Mouse (Mus musculus): Measurements from ENCODE around the gene Prkcg. TPM values are rescaled to one million over a fixed set of nuclear protein-coding genes. Genes with fewer than 3 reads are reported as not detected.
A peak's percentile ranks its signal among the peaks of the same experiment; 100 is the strongest.
"Not testable (repeated sequence)": the region's sequence is repeated elsewhere in the genome, so short reads cannot be mapped to it uniquely, and the experiment has no call there.

Gene Prkcg
- polyA plus RNA-seq, 1 experiment = 3.4 TPM

DNA sequence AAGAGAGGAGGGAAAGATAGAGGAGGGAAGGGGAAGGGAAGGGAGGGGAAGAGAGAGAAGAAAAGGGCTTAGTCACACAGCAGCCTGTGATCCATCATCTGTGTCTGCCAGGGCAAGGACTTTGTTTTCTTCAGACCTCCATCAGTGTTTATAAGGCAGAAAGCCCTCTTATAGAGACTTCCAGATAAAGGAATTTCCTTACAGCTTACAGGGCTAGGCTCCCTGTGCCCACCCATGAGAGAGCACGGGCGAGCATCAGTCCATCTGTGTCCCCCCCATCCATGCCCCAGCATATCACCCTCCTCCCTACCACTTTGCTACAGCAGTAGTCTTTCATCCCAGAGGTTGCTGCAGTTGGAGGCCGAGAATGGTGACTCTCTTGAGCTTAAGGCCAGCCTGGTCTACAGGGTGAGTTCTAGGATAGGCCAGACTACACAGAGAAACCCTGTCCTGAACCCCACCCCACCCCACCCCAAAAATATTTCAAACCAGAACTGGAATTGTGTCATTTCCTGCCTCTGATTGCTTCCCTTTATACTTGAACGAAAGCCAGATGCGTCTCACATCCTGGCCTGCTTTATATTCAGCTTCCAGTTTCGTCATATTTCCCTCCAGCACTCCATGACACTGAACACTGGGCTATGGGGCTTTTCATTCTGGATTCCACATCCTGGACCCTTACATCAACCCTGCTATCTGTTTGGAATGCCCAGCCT is 13.4 kb upstream of the Prkcg start:
- Histone ChIP-seq H3K4me3 (ENCODE audit: low read depth, low read length) (no peak overlapping the region), H3K9ac (ENCODE audit: low read depth, poor library complexity, severe bottlenecking) (no peak overlapping the region), H3K4me1 (ENCODE audit: control insufficient read depth, insufficient read depth, low read length) (peaks cover 1% of the 10 kb centered on the region), H3K27ac (ENCODE audit: insufficient read depth, low read length) (no peak overlapping the region), H3K9me3 (replicated peaks; ENCODE audit: control insufficient read depth, insufficient read depth, low read length, poor library complexity, severe bottlenecking) (no peaks in the 10 kb centered on the region), H3K36me3 (ENCODE audit: control insufficient read depth, insufficient read depth, low read length, poor library complexity, severe bottlenecking) (no peaks in the 10 kb centered on the region), H3K27me3 (ENCODE audit: control insufficient read depth, insufficient read depth, low read length, poor library complexity, severe bottlenecking) (no peaks in the 10 kb centered on the region)
- TF ChIP-seq EP300 (IDR thresholded peaks at IDR 0.05; ENCODE audit: insufficient read depth, low read depth, low read length) (no peak), POLR2A (IDR thresholded peaks at IDR 0.05; ENCODE audit: insufficient read depth, low read length) (no peak), CTCF (IDR thresholded peaks at IDR 0.05; ENCODE audit: low read depth, low read length) (no peak)

DNA sequence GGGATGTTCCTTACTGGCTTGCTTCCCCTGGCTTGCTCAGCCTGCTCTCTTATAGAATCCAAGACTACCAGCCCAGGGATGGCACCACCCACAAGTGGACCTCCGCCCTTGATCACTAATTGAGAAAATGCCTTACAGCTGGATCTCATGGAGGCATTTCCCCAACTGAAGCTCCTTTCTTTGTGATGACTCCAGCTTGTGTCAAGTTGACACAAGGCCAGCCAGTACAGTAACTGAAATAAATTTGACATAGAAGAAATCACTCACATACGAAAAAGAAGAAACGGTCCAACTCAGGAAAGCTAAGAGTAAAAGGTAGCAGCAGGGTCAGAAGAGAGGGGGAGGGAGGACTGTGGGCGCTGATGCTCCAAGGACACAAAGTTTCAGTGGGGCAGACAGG is 12.2 kb upstream of the Prkcg start:
- H3K4me3 ChIP-seq (ENCODE audit: low read depth, low read length); H3K27me3 ChIP-seq (ENCODE audit: control insufficient read depth, insufficient read depth, low read length, poor library complexity, severe bottlenecking); H3K9ac ChIP-seq (ENCODE audit: low read depth, poor library complexity, severe bottlenecking); H3K4me1 ChIP-seq (ENCODE audit: control insufficient read depth, insufficient read depth, low read length); H3K36me3 ChIP-seq (ENCODE audit: control insufficient read depth, insufficient read depth, low read length, poor library complexity, severe bottlenecking); H3K9me3 ChIP-seq (replicated peaks; ENCODE audit: control insufficient read depth, insufficient read depth, low read length, poor library complexity, severe bottlenecking): not testable (repeated sequence)
- peak overlapping the region; percentile 25; the same call in 1 of the 2 replicates for H3K27ac ChIP-seq (ENCODE audit: insufficient read depth, low read length)

DNA sequence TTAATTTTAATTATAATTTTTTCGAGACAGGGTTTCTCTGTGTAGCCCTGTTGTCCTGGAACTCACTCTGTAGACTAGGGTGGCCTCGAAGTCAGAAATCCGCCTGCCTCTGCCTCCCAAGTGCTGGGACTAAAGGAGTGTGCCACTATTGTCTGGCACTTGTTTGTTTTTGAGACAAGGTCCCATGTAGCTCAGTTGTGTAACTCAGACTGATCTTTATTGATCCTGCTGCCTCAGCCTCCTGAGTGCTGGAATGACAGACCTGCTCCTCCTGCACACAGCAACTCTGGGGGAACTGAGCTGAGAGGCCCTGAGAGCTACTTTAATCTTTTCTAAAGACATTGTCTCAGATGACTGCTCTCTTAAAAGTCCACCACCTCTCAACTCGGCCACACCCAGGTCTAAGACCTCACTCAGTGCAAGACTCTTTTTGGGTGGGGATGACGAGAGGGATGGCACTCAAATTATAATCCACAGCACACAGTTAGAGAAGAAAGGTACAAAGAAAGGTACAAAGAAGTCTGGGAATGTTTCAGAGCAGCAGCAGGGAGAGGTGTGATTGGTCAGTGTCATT is 8.8 kb upstream of the Prkcg start:
- Histone ChIP-seq H3K27ac (ENCODE audit: insufficient read depth, low read length) (no peak overlapping the region), H3K4me1 (ENCODE audit: control insufficient read depth, insufficient read depth, low read length) (peaks cover 1% of the 10 kb centered on the region), H3K27me3 (ENCODE audit: control insufficient read depth, insufficient read depth, low read length, poor library complexity, severe bottlenecking) (no peaks in the 10 kb centered on the region), H3K9me3 (replicated peaks; ENCODE audit: control insufficient read depth, insufficient read depth, low read length, poor library complexity, severe bottlenecking) (no peaks in the 10 kb centered on the region), H3K36me3 (ENCODE audit: control insufficient read depth, insufficient read depth, low read length, poor library complexity, severe bottlenecking) (no peaks in the 10 kb centered on the region), H3K4me3 (ENCODE audit: low read depth, low read length) (no peak overlapping the region), H3K9ac (ENCODE audit: low read depth, poor library complexity, severe bottlenecking) (no peak overlapping the region)
- TF ChIP-seq EP300 (IDR thresholded peaks at IDR 0.05; ENCODE audit: insufficient read depth, low read depth, low read length) = no peak
- no peak for TF ChIP-seq POLR2A (IDR thresholded peaks at IDR 0.05; ENCODE audit: insufficient read depth, low read length)
- TF ChIP-seq CTCF (IDR thresholded peaks at IDR 0.05; ENCODE audit: low read depth, low read length) = no peak

DNA sequence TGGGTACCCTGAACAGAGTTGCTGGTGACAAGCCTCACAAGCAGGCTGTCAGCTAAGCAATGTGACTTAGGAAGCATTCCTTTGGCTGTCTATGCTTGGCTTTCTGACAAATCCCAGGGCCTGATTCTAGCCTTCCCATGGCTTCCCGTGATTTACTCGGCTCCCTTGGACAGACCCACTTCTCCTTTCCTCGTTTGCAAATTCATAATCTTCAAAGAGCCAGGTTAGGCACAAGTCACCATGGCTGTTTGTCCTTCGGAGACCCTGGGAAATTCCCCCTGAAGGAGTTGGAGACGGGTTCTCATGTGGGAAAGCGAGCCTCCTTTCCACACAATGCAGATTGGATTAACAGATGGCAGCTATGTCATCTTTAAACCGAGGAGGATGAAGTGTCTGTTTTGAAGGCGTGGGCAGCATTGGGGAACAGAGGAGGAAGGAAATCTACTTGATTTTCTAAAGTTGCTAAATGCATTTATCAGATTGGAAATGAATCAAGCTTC is 8.3 kb upstream of the Prkcg start:
- Histone ChIP-seq H3K27me3 (ENCODE audit: control insufficient read depth, insufficient read depth, low read length, poor library complexity, severe bottlenecking) (no peaks in the 10 kb centered on the region), H3K9ac (ENCODE audit: low read depth, poor library complexity, severe bottlenecking) (no peak overlapping the region), H3K4me1 (ENCODE audit: control insufficient read depth, insufficient read depth, low read length) (peaks cover 1% of the 10 kb centered on the region), H3K9me3 (replicated peaks; ENCODE audit: control insufficient read depth, insufficient read depth, low read length, poor library complexity, severe bottlenecking) (no peaks in the 10 kb centered on the region), H3K4me3 (ENCODE audit: low read depth, low read length) (no peak overlapping the region), H3K27ac (ENCODE audit: insufficient read depth, low read length) (no peak overlapping the region), H3K36me3 (ENCODE audit: control insufficient read depth, insufficient read depth, low read length, poor library complexity, severe bottlenecking) (no peaks in the 10 kb centered on the region)
- TF ChIP-seq CTCF (IDR thresholded peaks at IDR 0.05; ENCODE audit: low read depth, low read length) (no peak), EP300 (IDR thresholded peaks at IDR 0.05; ENCODE audit: insufficient read depth, low read depth, low read length) (no peak)

DNA sequence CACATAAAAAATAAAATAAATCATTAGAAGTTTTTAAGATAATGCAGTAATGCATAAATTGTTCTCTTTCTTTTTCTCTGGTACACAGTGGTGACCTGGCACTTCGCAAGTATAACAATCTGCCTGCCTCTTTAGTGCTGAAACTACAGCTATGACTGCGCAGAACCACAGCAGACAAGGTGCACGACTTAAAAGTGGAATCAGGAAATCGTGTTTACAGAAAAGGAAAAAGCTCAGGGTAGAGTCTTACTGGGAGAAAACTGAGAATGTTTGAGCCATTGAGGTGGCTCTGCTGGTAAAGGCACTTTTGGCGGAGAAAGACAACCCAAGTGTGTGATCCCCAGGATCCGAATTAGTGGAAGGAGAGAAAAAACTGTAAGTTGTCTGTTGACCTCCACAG is 7.2 kb upstream of the Prkcg start:
- Histone ChIP-seq H3K27ac (ENCODE audit: insufficient read depth, low read length) (no peak overlapping the region), H3K9ac (ENCODE audit: low read depth, poor library complexity, severe bottlenecking) (no peak overlapping the region), H3K4me1 (ENCODE audit: control insufficient read depth, insufficient read depth, low read length) (peaks cover 1% of the 10 kb centered on the region), H3K9me3 (replicated peaks; ENCODE audit: control insufficient read depth, insufficient read depth, low read length, poor library complexity, severe bottlenecking) (no peaks in the 10 kb centered on the region), H3K27me3 (ENCODE audit: control insufficient read depth, insufficient read depth, low read length, poor library complexity, severe bottlenecking) (no peaks in the 10 kb centered on the region), H3K4me3 (ENCODE audit: low read depth, low read length) (no peak overlapping the region), H3K36me3 (ENCODE audit: control insufficient read depth, insufficient read depth, low read length, poor library complexity, severe bottlenecking) (no peaks in the 10 kb centered on the region)
- TF ChIP-seq CTCF (IDR thresholded peaks at IDR 0.05; ENCODE audit: low read depth, low read length) = no peak
- TF ChIP-seq EP300 (IDR thresholded peaks at IDR 0.05; ENCODE audit: insufficient read depth, low read depth, low read length) = no peak
- no peak for TF ChIP-seq POLR2A (IDR thresholded peaks at IDR 0.05; ENCODE audit: insufficient read depth, low read length)

DNA sequence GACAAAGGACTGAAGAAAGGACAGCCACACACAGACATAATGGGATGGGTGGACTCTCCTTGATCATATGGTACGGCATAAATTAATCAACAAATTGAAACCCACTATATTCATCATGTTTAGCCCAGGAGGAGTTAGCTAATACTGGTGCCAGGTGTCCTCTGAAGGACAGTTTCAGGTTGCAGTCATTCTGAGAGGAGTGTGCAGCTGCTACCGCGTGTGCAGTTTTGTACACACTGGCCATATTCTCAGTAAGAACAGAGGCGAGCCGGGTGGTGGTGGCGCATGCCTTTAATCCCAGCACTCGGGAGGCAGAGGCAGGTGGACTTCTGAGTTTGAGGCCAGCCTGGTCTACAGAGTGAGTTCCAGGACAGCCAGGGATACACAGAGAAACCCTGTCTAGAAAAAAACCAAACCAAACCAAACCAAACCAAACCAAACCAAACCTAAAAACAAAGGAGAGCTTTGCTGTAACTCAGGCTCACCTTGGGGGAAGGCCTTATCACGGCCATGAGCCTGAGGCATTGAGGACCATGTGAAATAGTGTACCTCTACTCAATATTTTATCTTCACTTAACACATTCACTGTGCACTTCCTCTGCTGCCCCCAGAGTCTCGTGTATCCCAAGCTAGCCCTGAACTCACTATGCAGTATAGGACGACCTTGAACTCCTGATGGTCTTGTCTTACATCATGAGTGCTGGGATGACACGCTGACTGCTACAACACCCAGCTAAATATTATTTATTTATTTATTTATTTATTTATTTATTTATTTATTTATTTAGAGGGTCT is 5.7 kb upstream of the Prkcg start:
- no peak overlapping the region for H3K9ac ChIP-seq (ENCODE audit: low read depth, poor library complexity, severe bottlenecking)
- no peak for TF ChIP-seq POLR2A (IDR thresholded peaks at IDR 0.05; ENCODE audit: insufficient read depth, low read length)
- no peak for TF ChIP-seq EP300 (IDR thresholded peaks at IDR 0.05; ENCODE audit: insufficient read depth, low read depth, low read length)
- TF ChIP-seq CTCF (IDR thresholded peaks at IDR 0.05; ENCODE audit: low read depth, low read length) = no peak

More for the DNA sequence above, 5.7 kb upstream of the Prkcg start:
- Histone ChIP-seq H3K36me3 (ENCODE audit: control insufficient read depth, insufficient read depth, low read length, poor library complexity, severe bottlenecking) (no peaks in the 10 kb centered on the region), H3K27ac (ENCODE audit: insufficient read depth, low read length) (no peak overlapping the region), H3K4me3 (ENCODE audit: low read depth, low read length) (no peak overlapping the region), H3K27me3 (ENCODE audit: control insufficient read depth, insufficient read depth, low read length, poor library complexity, severe bottlenecking) (no peaks in the 10 kb centered on the region), H3K9me3 (replicated peaks; ENCODE audit: control insufficient read depth, insufficient read depth, low read length, poor library complexity, severe bottlenecking) (no peaks in the 10 kb centered on the region), H3K4me1 (ENCODE audit: control insufficient read depth, insufficient read depth, low read length) (peaks cover 1% of the 10 kb centered on the region)

Data from ES-Bruce4 (cell line).